Mouse (Mus musculus) forebrain, embryonic 15.5 days (tissue): ENCODE results near the gene Amz1. TPM values are rescaled to one million over a fixed set of nuclear protein-coding genes. Genes with fewer than 3 reads are reported as not detected.

Source experiments
- ATAC-seq: fragments of 200-750 bp; cut with Nextera tagmentation; replicated peaks from 2 replicates; pipeline ENCODE4 v1.8.0; 2017; ENCODE audit warnings: mild to moderate bottlenecking, moderate TSS enrichment, moderate library complexity
- H3K27ac ChIP-seq: fragments of 300-500 bp; sonication (generic); replicated peaks from 2 replicates; pipeline ENCODE4 v1.5.1; 2015; ENCODE audit warnings: mild to moderate bottlenecking, inconsistent platforms
- H3K27me3 ChIP-seq: fragments of 300-500 bp; sonication (generic); 2 replicates; pipeline ENCODE4 v1.6.1; 2015; ENCODE audit warnings: inconsistent platforms
- H3K36me3 ChIP-seq: fragments of 300-500 bp; sonication (generic); 2 replicates; pipeline ENCODE4 v1.6.1; 2015; ENCODE audit warnings: mild to moderate bottlenecking, inconsistent platforms
- H3K4me1 ChIP-seq: fragments of 300-500 bp; sonication (generic); 2 replicates; pipeline ENCODE4 v1.6.1; 2015; ENCODE audit warnings: inconsistent platforms
- H3K4me2 ChIP-seq: fragments of 300-500 bp; sonication (generic); replicated peaks from 2 replicates; pipeline ENCODE4 v1.6.1; 2015; ENCODE audit warnings: mild to moderate bottlenecking, inconsistent platforms
- H3K4me3 ChIP-seq: fragments of 300-500 bp; sonication (generic); 2 replicates; pipeline ENCODE4 v1.5.1; 2015; ENCODE audit warnings: mild to moderate bottlenecking, inconsistent platforms
- H3K9ac ChIP-seq: fragments of 300-500 bp; sonication (generic); replicated peaks from 2 replicates; pipeline ENCODE4 v1.6.1; 2015; ENCODE audit warnings: mild to moderate bottlenecking, inconsistent platforms
- H3K9me3 ChIP-seq: fragments of 300-500 bp; sonication (generic); 2 replicates; pipeline ENCODE4 v1.6.1; 2016; ENCODE audit warnings: inconsistent platforms
- WGBS: fragments of 180-500 bp; shearing (Covaris S2); methylation state at CpG from one replicate; pipeline ENCODE4 v1.1.7; 2015; ENCODE audit warnings: mixed read lengths; 5-methylcytosine and 5-hydroxymethylcytosine counted together
- polyA plus RNA-seq: library from polyadenylated mRNA; unstranded; fragments of >200 nt; fragmentation: Nextera tagmentation; extraction: Ambion mirVana; gene quantifications from 2 replicates; pipeline ENCODE4 v1.2.1, GENCODE M21; 2015

Amz1 gene
- polyA plus RNA-seq, 1 experiment from 2014 or later, result 5.3 TPM

DNA sequence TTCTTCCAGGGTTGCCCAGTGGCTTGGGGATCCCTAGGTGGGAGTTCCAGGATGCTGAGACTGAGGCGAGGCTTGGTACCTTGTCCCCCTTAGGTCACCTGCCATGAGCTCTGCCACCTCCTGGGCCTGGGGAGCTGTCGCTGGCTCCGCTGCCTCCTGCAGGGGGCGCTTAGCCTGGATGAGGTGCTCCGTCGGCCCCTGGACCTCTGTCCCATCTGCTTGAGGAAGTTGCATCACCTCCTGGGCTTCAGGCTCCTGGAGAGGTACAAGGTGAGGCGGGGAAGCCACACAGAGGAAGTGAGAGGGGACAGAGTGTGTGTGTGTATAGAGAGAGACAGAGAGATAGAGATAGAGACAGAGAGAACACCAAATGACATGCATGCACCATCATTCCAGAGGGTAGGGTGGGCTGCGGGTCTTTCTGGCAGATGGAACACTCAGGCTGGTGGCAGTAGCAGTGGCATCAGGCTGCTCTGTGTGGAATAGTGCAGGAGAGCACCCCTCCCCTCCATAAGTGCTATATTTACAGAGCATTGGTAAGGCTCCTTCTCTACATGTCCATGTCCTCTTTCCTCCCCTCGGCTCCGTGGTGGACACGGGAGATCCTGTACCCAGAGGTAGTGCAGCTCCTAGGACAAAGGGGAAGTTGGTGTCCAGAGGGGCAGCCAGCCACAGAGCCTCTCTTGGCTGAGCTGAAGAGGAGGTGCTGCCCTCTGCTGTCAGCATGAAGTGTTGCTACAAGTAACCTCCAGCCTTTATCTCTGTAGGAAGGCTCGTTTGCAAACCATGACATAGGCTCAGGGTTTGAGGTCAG lies 25.3 kb downstream of the Amz1 start:
- Histone ChIP-seq H3K9ac (no peak overlapping the region), H3K9me3 (no peaks in the 10 kb centered on the region), H3K27ac (no peak overlapping the region; the same call in 1 of the 2 replicates), H3K36me3 (0 out of 2 replicates have a peak, but pooled peaks cover 6% of the 10 kb centered on the region), H3K4me1 (peaks cover 10% of the 10 kb centered on the region), H3K4me3 (0 out of 2 replicates have a peak overlapping the region, but pooled peaks have one; percentile 16), H3K27me3 (no peaks in the 10 kb centered on the region), H3K4me2 (peak overlapping the region; percentile 27)
- WGBS, result 18% methylated on average over 12 of the region's 12 CpGs
- ATAC-seq, result peak; percentile 75

DNA sequence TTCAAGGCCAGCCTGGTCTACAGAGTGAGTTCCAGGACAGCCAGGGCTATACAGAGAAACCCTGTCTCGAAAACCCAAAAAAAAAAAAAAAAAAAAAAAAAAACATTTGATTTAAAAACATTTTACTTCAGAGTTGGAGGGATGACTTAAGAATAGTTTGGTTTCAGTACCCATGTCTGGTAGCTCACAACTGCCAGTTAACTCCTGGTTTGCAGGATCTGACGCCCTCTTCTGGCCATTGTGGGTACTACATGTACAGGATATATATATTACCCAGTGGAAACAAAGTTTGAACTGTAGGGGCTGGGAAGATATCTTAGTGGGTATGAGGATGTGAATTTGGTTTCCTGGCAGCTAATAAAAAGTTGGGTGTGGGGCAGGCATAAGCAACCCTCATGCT lies 27.0 kb downstream of the Amz1 start:
- no peak overlapping the region for H3K4me3 ChIP-seq
- peaks cover 6% of the 10 kb centered on the region; the same call in 1 of the 2 replicates for H3K36me3 ChIP-seq
- H3K27me3 ChIP-seq, result no peaks in the 10 kb centered on the region
- no peak overlapping the region for H3K9ac ChIP-seq
- H3K4me2 ChIP-seq, result no peak overlapping the region
- H3K27ac ChIP-seq, result no peak overlapping the region
- no peaks in the 10 kb centered on the region for H3K9me3 ChIP-seq
- no peak for ATAC-seq
- H3K4me1 ChIP-seq, result peaks cover 10% of the 10 kb centered on the region
- WGBS, result 0% methylated on average over 1 of the region's 2 CpGs

GRCm38 (mm10) chr5:140752041-140752440 lies 28.1 kb downstream of the Amz1 start:
- ATAC-seq, result no peak
- H3K4me3 ChIP-seq, result no peak overlapping the region
- WGBS, result 94% methylated on average over 15 of the region's 15 CpGs

GRCm38 (mm10) chr5:140752639-140753038 lies 28.7 kb downstream of the Amz1 start:
- Histone ChIP-seq H3K9me3 (no peaks in the 10 kb centered on the region), H3K36me3 (peaks cover 9% of the 10 kb centered on the region; the same call in 1 of the 2 replicates)
- no peak for ATAC-seq

More at GRCm38 (mm10) chr5:140752041-140752440, 28.1 kb downstream of the Amz1 start:
- H3K27me3 ChIP-seq, result no peaks in the 10 kb centered on the region
- peaks cover 10% of the 10 kb centered on the region for H3K4me1 ChIP-seq
- H3K4me2 ChIP-seq, result no peak overlapping the region
- no peaks in the 10 kb centered on the region for H3K9me3 ChIP-seq
- peaks cover 7% of the 10 kb centered on the region; the same call in 1 of the 2 replicates for H3K36me3 ChIP-seq
- no peak overlapping the region for H3K27ac ChIP-seq
- H3K9ac ChIP-seq, result no peak overlapping the region

DNA sequence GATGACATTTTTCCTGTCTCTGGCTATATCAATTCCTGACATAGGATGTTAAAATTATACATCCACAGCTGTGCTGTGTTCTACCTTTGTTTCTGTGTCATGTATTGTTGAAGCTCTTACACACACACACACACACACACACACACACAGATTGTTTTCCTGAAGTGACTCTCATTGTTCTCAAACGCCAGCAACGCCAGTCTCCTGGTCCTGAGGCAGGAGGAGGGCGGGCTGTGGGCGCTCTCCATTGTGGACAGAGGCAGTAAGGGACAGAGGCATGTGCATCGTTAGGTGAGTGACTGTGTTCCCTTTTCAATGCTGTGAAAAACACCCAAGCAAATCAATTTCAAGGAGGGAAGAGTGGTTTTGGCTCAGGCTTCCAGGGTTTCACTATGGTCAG lies 29.3 kb downstream of the Amz1 start:
- Histone ChIP-seq H3K27me3 (no peaks in the 10 kb centered on the region), H3K9me3 (no peaks in the 10 kb centered on the region), H3K4me1 (peaks cover 10% of the 10 kb centered on the region), H3K4me2 (no peak overlapping the region), H3K36me3 (peaks cover 13% of the 10 kb centered on the region), H3K27ac (no peak overlapping the region), H3K9ac (no peak overlapping the region), H3K4me3 (no peak overlapping the region)
- no peak for ATAC-seq
- WGBS, result 47% methylated on average over 5 of the region's 5 CpGs

More at GRCm38 (mm10) chr5:140752639-140753038, 28.7 kb downstream of the Amz1 start:
- peaks cover 10% of the 10 kb centered on the region for H3K4me1 ChIP-seq
- H3K4me2 ChIP-seq, result no peak overlapping the region
- H3K9ac ChIP-seq, result no peak overlapping the region
- no peak overlapping the region for H3K27ac ChIP-seq
- 93% methylated on average over 3 of the region's 3 CpGs for WGBS
- H3K4me3 ChIP-seq, result no peak overlapping the region
- no peaks in the 10 kb centered on the region for H3K27me3 ChIP-seq

- H3K36me3 ChIP-seq, result peaks cover 38% of the 10 kb centered on the region
- no peak overlapping the region for H3K27ac ChIP-seq
- H3K4me1 ChIP-seq, result no peaks in the 10 kb centered on the region
- no peaks in the 10 kb centered on the region for H3K9me3 ChIP-seq
- no peak overlapping the region for H3K4me3 ChIP-seq
- H3K27me3 ChIP-seq, result no peaks in the 10 kb centered on the region
- ATAC-seq, result no peak
- H3K4me2 ChIP-seq, result no peak overlapping the region
- no peak overlapping the region for H3K9ac ChIP-seq
- WGBS, result 72% methylated on average over 8 of the region's 8 CpGs
Measured at GRCm38 (mm10) chr5:140758864-140759263, 34.9 kb downstream of the Amz1 start.

GRCm38 (mm10) chr5:140762540-140762939 lies 38.6 kb downstream of the Amz1 start:
- Histone ChIP-seq H3K4me3 (no peak overlapping the region), H3K27ac (no peak overlapping the region), H3K9me3 (no peaks in the 10 kb centered on the region), H3K36me3 (peaks cover 35% of the 10 kb centered on the region), H3K27me3 (no peaks in the 10 kb centered on the region), H3K9ac (no peak overlapping the region), H3K4me1 (peaks cover under 1% of the 10 kb centered on the region), H3K4me2 (no peak overlapping the region)
- ATAC-seq, result no peak
- WGBS, result 91% methylated on average over 4 of the region's 4 CpGs

GRCm38 (mm10) chr5:140764921-140765613 lies 41.1 kb downstream of the Amz1 start:
- Histone ChIP-seq H3K27me3 (no peaks in the 10 kb centered on the region), H3K4me3 (no peak overlapping the region), H3K9ac (no peak overlapping the region), H3K4me2 (no peak overlapping the region), H3K4me1 (peaks cover 19% of the 10 kb centered on the region), H3K36me3 (peaks cover 13% of the 10 kb centered on the region), H3K27ac (no peak overlapping the region), H3K9me3 (no peaks in the 10 kb centered on the region)
- WGBS, result 78% methylated on average over 6 of the region's 6 CpGs
- no peak for ATAC-seq

GRCm38 (mm10) chr5:140766566-140766965 lies 42.6 kb downstream of the Amz1 start:
- no peak overlapping the region for H3K4me2 ChIP-seq
- 87% methylated on average over 4 of the region's 4 CpGs for WGBS
- H3K9me3 ChIP-seq, result no peaks in the 10 kb centered on the region
- no peaks in the 10 kb centered on the region for H3K27me3 ChIP-seq
- no peak overlapping the region for H3K4me3 ChIP-seq
- ATAC-seq, result no peak
- H3K4me1 ChIP-seq, result peaks cover 25% of the 10 kb centered on the region
- H3K9ac ChIP-seq, result no peak overlapping the region
- H3K36me3 ChIP-seq, result 0 out of 2 replicates have a peak, but pooled peaks cover 6% of the 10 kb centered on the region
- no peak overlapping the region for H3K27ac ChIP-seq

DNA sequence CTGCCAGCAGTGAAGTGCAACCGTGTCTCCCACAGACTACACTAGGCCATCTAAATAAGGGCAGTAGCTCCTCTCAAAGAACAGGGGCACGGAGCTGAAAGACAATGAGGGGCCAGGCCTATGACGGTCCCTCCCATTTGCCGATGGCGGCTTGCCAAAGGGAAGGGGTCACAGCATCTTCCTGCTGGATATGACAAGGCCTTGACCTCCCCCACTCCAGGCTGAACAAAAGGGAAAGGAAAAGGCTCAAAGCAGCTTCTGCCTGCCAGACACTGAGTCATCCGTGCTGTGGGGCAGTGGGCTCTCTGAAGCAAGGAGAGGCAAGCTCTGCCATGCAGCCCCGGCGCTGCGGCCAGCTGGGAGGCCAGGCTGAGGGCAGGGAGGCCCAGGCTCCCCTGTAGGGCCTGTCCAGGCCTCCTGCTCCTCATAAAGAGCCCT lies 43.8 kb downstream of the Amz1 start:
- Histone ChIP-seq H3K9ac (no peak overlapping the region), H3K27ac (peak overlapping the region; percentile 84), H3K4me2 (no peak overlapping the region), H3K4me1 (peaks cover 29% of the 10 kb centered on the region), H3K27me3 (no peaks in the 10 kb centered on the region), H3K4me3 (no peak overlapping the region), H3K36me3 (no peaks in the 10 kb centered on the region), H3K9me3 (no peaks in the 10 kb centered on the region)
- peak; percentile 52; the same call in 1 of the 2 replicates for ATAC-seq
- WGBS, result 4% methylated on average over 9 of the region's 9 CpGs

DNA sequence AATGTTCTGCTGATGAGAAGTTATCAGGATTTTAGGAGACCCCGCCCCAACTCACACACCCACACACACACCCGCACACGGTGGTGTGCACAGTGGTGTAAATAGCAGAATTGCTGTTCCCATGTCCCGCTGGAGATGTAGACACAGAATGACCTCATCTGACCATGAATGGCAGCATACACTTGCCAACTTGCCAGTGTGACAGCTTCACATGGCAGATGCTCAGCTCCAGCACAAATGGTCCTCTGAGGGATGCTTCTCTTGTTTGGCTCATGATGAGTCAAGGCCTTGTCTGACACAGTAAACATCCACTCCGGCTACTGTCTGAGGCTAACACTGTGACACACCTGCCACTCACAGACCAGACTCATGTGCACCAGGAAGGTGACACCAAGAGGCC lies 44.4 kb downstream of the Amz1 start:
- WGBS, result 51% methylated on average over 5 of the region's 5 CpGs
- no peak for ATAC-seq
- no peak overlapping the region for H3K9ac ChIP-seq
- H3K36me3 ChIP-seq, result no peaks in the 10 kb centered on the region
- H3K27ac ChIP-seq, result peak overlapping the region; percentile 84
- no peaks in the 10 kb centered on the region for H3K9me3 ChIP-seq
- H3K4me3 ChIP-seq, result no peak overlapping the region
- H3K27me3 ChIP-seq, result no peaks in the 10 kb centered on the region
- no peak overlapping the region for H3K4me2 ChIP-seq
- peaks cover 29% of the 10 kb centered on the region for H3K4me1 ChIP-seq

- H3K4me3 ChIP-seq, result no peak overlapping the region
- no peaks in the 10 kb centered on the region for H3K36me3 ChIP-seq
- H3K4me2 ChIP-seq, result no peak overlapping the region
- 35% methylated on average over 6 of the region's 6 CpGs for WGBS
- H3K4me1 ChIP-seq, result peaks cover 29% of the 10 kb centered on the region
- no peak for ATAC-seq
- peak overlapping the region; percentile 60 for H3K27ac ChIP-seq
- H3K27me3 ChIP-seq, result no peaks in the 10 kb centered on the region
- H3K9me3 ChIP-seq, result no peaks in the 10 kb centered on the region
- H3K9ac ChIP-seq, result no peak overlapping the region
Measured at GRCm38 (mm10) chr5:140771612-140772011, 47.7 kb downstream of the Amz1 start.
